Mouse (Mus musculus): ENCODE measurements at regions not wholly inside any gene's neighbourhood (a gene's known extent, or its start where the extent isn't known, plus 50 kb on each side); places are given as distances from the start of the nearest gene placed in this dataset.

DNA sequence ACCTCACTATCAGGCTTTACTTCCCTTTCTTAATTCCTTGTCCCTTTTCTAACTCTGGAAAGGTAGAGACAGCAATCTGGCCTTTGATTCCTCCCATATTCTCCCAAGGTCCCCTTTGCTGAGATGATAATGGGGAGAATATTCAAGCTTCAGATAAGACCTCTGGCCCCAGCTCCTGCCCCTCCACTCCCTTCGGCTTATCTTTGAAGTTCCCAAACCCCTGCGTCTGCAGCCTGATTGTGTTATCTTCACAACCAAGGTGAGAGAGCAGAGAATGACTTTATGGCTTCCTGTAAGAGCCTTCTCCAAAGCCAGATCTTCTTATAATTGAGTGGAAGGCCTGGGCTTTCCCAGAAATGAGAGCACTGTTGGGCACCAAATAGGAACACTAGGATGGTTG is 882.6 kb upstream of the A1bg start:
- TF ChIP-seq CTCF (IDR thresholded peaks at IDR 0.05; ENCODE audit: low read depth) = no peak
- TF ChIP-seq EP300 (IDR thresholded peaks at IDR 0.05; ENCODE audit: low read depth) = no peak
